Mouse (Mus musculus): ENCODE measurements around the gene Ift172. TPM values are rescaled to one million over a fixed set of nuclear protein-coding genes. Genes with fewer than 3 reads are reported as not detected.

The Ift172 gene
- total and polyA plus RNA-seq, 2 experiments from 2014 or later: 16.7 to 41.8 TPM

DNA sequence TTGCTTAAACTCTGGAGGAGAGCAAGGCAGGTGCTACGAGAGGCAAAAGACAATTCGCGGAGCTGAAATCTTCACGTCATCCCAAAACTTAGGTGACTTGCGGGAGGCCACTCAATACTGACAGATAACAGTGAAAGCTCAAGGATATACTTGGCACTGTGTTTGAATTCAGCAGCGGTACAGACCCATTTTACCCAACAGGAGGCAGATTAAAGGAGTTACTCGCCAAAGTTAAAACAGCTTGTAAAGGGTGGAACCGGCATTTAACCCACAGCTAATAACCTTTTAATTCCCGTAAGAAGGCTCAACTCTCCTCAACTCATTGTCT lies 409 bp upstream of the Ift172 start:
- 4% methylated on average over 9 of the region's 9 CpGs for WGBS
- Histone ChIP-seq H3K27ac (peak overlapping the region; percentile 68), H3K9me3 (ENCODE audit: low read length) (no peaks in the 10 kb centered on the region), H3K36me3 (ENCODE audit: insufficient read depth, low read length) (peaks cover 22% of the 10 kb centered on the region; the same call in 1 of the 2 replicates), H3K27me3 (ENCODE audit: insufficient read depth, low read length) (no peaks in the 10 kb centered on the region), H3K4me1 (ENCODE audit: insufficient read depth, low read length) (peaks cover 4% of the 10 kb centered on the region; the same call in 1 of the 2 replicates), H3K4me2 (ENCODE audit: low read depth, low read length) (peak overlapping the region; percentile 89), H3K4me3 (ENCODE audit: low read length) (peak overlapping the region; percentile 46), H3K9ac (replicated peaks; ENCODE audit: low read length) (peak overlapping the region; percentile 50)
- TF ChIP-seq CTCF (IDR thresholded peaks at IDR 0.05; ENCODE audit: low read depth): no peak
- ATAC-seq: no peak; the same call in 1 of the 2 replicates
- no peak for DNase-seq (ENCODE audit: low spot score)

DNA sequence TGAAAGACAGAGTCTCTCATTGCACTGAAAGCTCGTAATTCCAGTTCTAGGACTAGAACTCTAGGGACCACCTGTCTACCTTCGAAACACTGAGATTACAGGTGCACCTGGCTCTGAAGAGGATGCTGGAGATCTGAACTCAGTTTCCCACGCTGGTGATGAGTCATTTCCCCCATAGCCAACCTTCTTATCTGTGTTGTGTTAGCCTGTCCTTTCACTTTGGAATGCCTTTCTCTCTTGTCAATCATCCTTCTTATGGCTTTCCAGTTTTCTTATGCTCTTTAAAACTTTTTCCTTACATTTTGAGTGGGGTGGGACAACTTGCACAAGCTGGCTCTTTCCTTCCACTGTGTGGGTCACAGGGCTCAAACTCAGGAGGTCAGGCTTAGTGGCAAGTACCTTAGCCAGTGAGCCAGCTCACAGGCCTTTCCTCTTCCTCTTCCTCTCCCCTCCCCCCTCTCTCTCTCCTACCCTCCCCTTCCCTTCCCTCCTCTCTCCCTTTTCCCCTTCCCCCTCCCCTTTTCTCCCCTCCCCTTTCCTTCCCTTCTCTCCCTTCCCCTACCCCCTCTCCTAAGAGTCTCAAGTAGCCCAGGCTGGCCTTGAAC lies 1.2 kb downstream of the Ift172 start:
- 87% methylated on average over 3 of the region's 3 CpGs for WGBS
- Histone ChIP-seq H3K27ac (no peak overlapping the region), H3K9ac (replicated peaks; ENCODE audit: low read length) (no peak overlapping the region), H3K9me3 (ENCODE audit: low read length) (no peaks in the 10 kb centered on the region), H3K4me1 (ENCODE audit: insufficient read depth, low read length) (peaks cover 4% of the 10 kb centered on the region; the same call in 1 of the 2 replicates), H3K4me2 (ENCODE audit: low read depth, low read length) (peak overlapping the region; percentile 89; the same call in 1 of the 2 replicates), H3K36me3 (ENCODE audit: insufficient read depth, low read length) (peaks cover 38% of the 10 kb centered on the region), H3K27me3 (ENCODE audit: insufficient read depth, low read length) (no peaks in the 10 kb centered on the region), H3K4me3 (ENCODE audit: low read length) (no peak overlapping the region)
- ATAC-seq (no peak), DNase-seq (ENCODE audit: low spot score) (no peak)
- TF ChIP-seq CTCF (IDR thresholded peaks at IDR 0.05; ENCODE audit: low read depth): no peak

DNA sequence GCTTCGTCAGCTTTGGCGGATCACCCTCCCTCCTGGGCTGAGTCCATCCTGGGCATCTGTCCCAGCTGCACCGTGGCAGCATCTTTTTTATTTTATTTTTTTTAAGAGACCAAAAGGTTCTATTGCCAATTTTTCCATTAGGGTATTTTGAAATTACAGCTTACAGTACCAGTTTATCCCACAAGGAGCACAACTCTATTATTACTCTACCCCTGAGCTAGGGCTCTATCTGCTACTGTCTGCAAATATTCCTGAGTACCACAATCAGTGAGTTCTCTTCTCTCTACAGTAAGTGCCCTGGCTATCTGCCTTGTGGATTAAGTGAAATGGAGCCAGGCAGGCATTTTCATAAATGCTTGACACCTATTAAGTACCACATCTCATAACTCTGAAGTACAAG lies 2.3 kb downstream of the Ift172 start:
- no peaks in the 10 kb centered on the region for H3K4me1 ChIP-seq (ENCODE audit: insufficient read depth, low read length)
- no peak for DNase-seq (ENCODE audit: low spot score)
- peaks cover 47% of the 10 kb centered on the region for H3K36me3 ChIP-seq (ENCODE audit: insufficient read depth, low read length)
- no peak overlapping the region for H3K4me3 ChIP-seq (ENCODE audit: low read length)
- no peaks in the 10 kb centered on the region for H3K9me3 ChIP-seq (ENCODE audit: low read length)
- no peak overlapping the region for H3K9ac ChIP-seq (replicated peaks; ENCODE audit: low read length)
- H3K27ac ChIP-seq: no peak overlapping the region
- ATAC-seq: no peak
- TF ChIP-seq CTCF (IDR thresholded peaks at IDR 0.05; ENCODE audit: low read depth): peak; percentile 12; the same call in 1 of the 2 replicates
- no peak overlapping the region for H3K4me2 ChIP-seq (ENCODE audit: low read depth, low read length)
- no peaks in the 10 kb centered on the region for H3K27me3 ChIP-seq (ENCODE audit: insufficient read depth, low read length)
- 54% methylated on average over 3 of the region's 3 CpGs for WGBS

DNA sequence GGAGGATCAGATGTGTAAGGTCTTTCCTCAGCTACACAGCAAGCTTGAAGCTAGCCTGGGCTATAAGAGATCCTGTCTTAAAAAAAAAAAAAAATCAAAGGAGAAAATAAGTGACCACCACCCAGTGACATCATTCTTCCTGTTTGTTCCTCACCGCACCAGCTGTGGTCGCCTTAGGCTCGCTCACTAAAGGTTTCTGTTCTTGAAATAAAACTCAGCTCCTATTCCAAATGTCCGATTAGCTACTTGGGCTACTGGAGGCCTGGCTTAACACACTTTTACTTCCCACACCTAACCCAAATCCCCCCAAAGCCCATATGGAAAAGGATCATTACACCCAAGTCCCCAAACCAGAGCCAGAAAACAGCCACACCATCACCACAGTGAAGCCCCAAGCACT lies 2.7 kb downstream of the Ift172 start:
- Histone ChIP-seq H3K4me1 (ENCODE audit: insufficient read depth, low read length) (no peaks in the 10 kb centered on the region), H3K4me2 (ENCODE audit: low read depth, low read length) (no peak overlapping the region), H3K9ac (replicated peaks; ENCODE audit: low read length) (no peak overlapping the region), H3K9me3 (ENCODE audit: low read length) (no peaks in the 10 kb centered on the region), H3K27me3 (ENCODE audit: insufficient read depth, low read length) (no peaks in the 10 kb centered on the region), H3K36me3 (ENCODE audit: insufficient read depth, low read length) (peaks cover 47% of the 10 kb centered on the region), H3K27ac (no peak overlapping the region), H3K4me3 (ENCODE audit: low read length) (no peak overlapping the region)
- ATAC-seq: no peak
- 88% methylated on average over 4 of the region's 4 CpGs for WGBS
- DNase-seq (ENCODE audit: low spot score): no peak
- TF ChIP-seq CTCF (IDR thresholded peaks at IDR 0.05; ENCODE audit: low read depth): no peak

DNA sequence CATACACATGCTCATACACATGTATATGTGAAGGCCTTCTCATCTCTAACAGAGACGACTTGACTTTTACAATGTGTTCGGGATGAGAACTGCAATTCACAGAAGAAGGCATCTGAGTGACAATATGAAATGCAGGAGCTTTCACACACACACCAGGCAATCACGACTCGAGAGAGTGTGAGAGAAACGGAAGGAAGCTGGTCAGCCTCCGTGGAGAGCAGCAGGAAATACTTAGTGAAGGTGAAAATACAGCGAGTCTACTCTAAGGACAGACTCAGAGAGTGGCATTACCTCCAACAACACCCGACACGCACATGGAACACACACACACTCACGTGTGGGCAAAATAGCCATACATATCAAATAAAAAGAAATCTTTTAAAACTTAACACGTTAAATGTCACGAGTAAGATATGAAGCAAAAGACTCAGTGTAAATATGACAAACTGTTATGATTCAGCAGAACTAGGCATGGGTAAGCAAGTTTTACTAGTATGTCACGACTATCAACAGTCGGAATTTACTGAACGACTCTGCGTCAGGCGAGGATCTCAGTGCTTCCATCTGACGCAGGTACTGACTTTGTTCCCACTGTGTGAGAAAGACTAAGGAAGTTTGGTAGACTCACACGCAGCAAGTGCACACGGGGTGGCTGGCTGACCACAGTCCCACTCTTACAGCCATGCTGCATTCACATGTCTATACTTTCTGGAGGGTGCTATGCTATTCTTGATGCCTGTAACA lies 11.5 kb downstream of the Ift172 start:
- WGBS: 88% methylated on average over 20 of the region's 20 CpGs
- no peak for DNase-seq (ENCODE audit: low spot score)
- Histone ChIP-seq H3K9ac (replicated peaks; ENCODE audit: low read length) (no peak overlapping the region), H3K27me3 (ENCODE audit: insufficient read depth, low read length) (no peaks in the 10 kb centered on the region), H3K4me1 (ENCODE audit: insufficient read depth, low read length) (no peaks in the 10 kb centered on the region), H3K4me2 (ENCODE audit: low read depth, low read length) (no peak overlapping the region), H3K4me3 (ENCODE audit: low read length) (no peak overlapping the region), H3K27ac (no peak overlapping the region), H3K9me3 (ENCODE audit: low read length) (no peaks in the 10 kb centered on the region), H3K36me3 (ENCODE audit: insufficient read depth, low read length) (peaks cover 75% of the 10 kb centered on the region)
- no peak for ATAC-seq
- no peak for TF ChIP-seq CTCF (IDR thresholded peaks at IDR 0.05; ENCODE audit: low read depth)

DNA sequence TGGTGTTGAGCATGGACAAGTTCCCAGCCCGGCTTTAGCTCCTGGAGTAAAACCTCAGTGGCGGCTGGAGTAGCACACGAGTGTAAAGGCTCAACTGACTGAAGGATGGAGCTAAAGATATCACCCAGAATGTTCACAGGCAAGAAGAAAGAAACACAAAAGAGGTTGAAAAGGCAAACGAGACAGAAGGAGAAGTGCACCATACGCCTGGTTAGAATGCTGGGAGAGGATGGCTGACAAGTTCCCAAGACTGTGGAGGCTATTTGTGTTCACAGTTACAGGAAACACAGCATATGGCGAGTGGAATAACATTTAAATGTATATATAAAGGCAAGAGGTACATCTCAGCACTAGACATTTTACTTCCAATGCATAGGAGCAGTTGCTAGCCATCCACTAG lies 17.9 kb downstream of the Ift172 start:
- H3K4me2 ChIP-seq (ENCODE audit: low read depth, low read length): no peak overlapping the region
- ATAC-seq (no peak), DNase-seq (ENCODE audit: low spot score) (no peak)
- 91% methylated on average over 6 of the region's 6 CpGs for WGBS
- H3K27me3 ChIP-seq (ENCODE audit: insufficient read depth, low read length): no peaks in the 10 kb centered on the region
- peaks cover 51% of the 10 kb centered on the region for H3K36me3 ChIP-seq (ENCODE audit: insufficient read depth, low read length)
- no peak overlapping the region for H3K9ac ChIP-seq (replicated peaks; ENCODE audit: low read length)
- H3K9me3 ChIP-seq (ENCODE audit: low read length): no peaks in the 10 kb centered on the region
- H3K27ac ChIP-seq: no peak overlapping the region
- H3K4me1 ChIP-seq (ENCODE audit: insufficient read depth, low read length): no peaks in the 10 kb centered on the region
- no peak for TF ChIP-seq CTCF (IDR thresholded peaks at IDR 0.05; ENCODE audit: low read depth)
- H3K4me3 ChIP-seq (ENCODE audit: low read length): no peak overlapping the region

DNA sequence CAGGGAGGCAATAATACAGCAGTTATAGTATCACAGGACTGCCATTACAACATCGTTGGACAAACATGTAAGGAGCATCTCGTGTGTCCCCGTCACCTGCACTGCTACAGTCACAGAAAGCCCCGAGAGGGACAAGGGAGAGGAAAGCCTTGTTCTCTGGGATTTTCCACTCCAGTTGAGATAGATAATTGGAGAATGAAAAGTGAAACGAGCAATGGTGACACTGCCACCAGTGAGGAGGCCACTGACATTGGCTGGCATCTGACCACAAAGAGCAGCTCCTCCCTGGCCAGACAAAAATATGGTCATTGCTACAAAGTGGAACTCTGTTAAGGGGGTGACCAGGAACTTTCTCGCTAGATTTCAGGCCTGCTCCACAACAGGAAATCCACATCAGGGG lies 23.2 kb downstream of the Ift172 start:
- DNase-seq (ENCODE audit: low spot score) (no peak), ATAC-seq (no peak)
- Histone ChIP-seq H3K9me3 (ENCODE audit: low read length) (no peaks in the 10 kb centered on the region), H3K4me3 (ENCODE audit: low read length) (no peak overlapping the region), H3K4me2 (ENCODE audit: low read depth, low read length) (no peak overlapping the region), H3K27ac (no peak overlapping the region), H3K27me3 (ENCODE audit: insufficient read depth, low read length) (no peaks in the 10 kb centered on the region), H3K4me1 (ENCODE audit: insufficient read depth, low read length) (no peaks in the 10 kb centered on the region), H3K36me3 (ENCODE audit: insufficient read depth, low read length) (peaks cover 70% of the 10 kb centered on the region), H3K9ac (replicated peaks; ENCODE audit: low read length) (no peak overlapping the region)
- no peak for TF ChIP-seq CTCF (IDR thresholded peaks at IDR 0.05; ENCODE audit: low read depth)
- WGBS: 63% methylated on average over 6 of the region's 6 CpGs

Data from hindbrain, postnatal 0 days (tissue).